Mouse (Mus musculus): ENCODE measurements around the gene Kifc1. TPM values are rescaled to one million over a fixed set of nuclear protein-coding genes. Genes with fewer than 3 reads are reported as not detected.

Gene Kifc1
- total RNA-seq, 2 experiments from 2014 or later: 0.86 to 1.8 TPM

GRCm38 (mm10) chr17:33857816-33858215 lies 32.6 kb downstream of the Kifc1 start:
- no peak for DNase-seq (ENCODE audit: low spot score in 2 of 2)

GRCm38 (mm10) chr17:33851331-33851730 lies 39.1 kb downstream of the Kifc1 start:
- no peak for DNase-seq (ENCODE audit: low spot score in 2 of 2)

GRCm38 (mm10) chr17:33848139-33848538 lies 42.3 kb downstream of the Kifc1 start:
- DNase-seq (ENCODE audit: low spot score in 2 of 2): no peak

- no peak for DNase-seq (ENCODE audit: low spot score in 2 of 2)
These were observed 46.3 kb downstream of the Kifc1 start for GRCm38 (mm10) chr17:33844196-33844595.

- peak; percentile 86 to 90 for DNase-seq (ENCODE audit: low spot score in 2 of 2)
These were observed 47.3 kb downstream of the Kifc1 start, which contains the start of gene Cd320 for GRCm38 (mm10) chr17:33842966-33843795. Gene Cd320, plus strand, starts transcription at chr17:33843091.

- DNase-seq (ENCODE audit: low spot score in 2 of 2): no peak
These were observed 60.9 kb downstream of the Kifc1 start for GRCm38 (mm10) chr17:33829561-33829960.

- DNase-seq (ENCODE audit: low spot score in 2 of 2): peak; percentile 47 to 64
These were observed 61.6 kb downstream of the Kifc1 start for GRCm38 (mm10) chr17:33828892-33829291.

- DNase-seq (ENCODE audit: low spot score in 2 of 2): peak; percentile 64 to 68
These were observed 63.6 kb downstream of the Kifc1 start for GRCm38 (mm10) chr17:33826850-33827249.

Small RNA genes within 50 kb of the gene (microRNA-seq; reads per million reads assigned to microRNA genes)
- gene Gm27740 (ENCODE audit: borderline number of aligned reads in 2 of 2): 0 reads per million in 2 experiments

Other genes starting within 250 kb of the Kifc1 start
- gene Hnrnpm, start 203.8 kb downstream of the Kifc1 start, total RNA-seq (2021): 100 to 1,000 TPM; 169 to 184 TPM
- gene March2, start 172.0 kb downstream of the Kifc1 start, total RNA-seq (2021): 100 to 1,000 TPM; 122 to 124 TPM
- gene Rab11b, start 130.1 kb downstream of the Kifc1 start, total RNA-seq (2021): 100 to 1,000 TPM; 208 to 255 TPM
- 100 to 1,000 TPM in 1 of 2 experiments, 10 to 100 TPM in 1; 47.8 to 111 TPM for gene Angptl4, start 108.8 kb downstream of the Kifc1 start, total RNA-seq (2021)
- 10 to 100 TPM; 66.2 to 93.4 TPM for gene Kank3, start 80.1 kb downstream of the Kifc1 start, total RNA-seq (2021)
- gene Rps28, start 66.1 kb downstream of the Kifc1 start, total RNA-seq (2021): 1,000 to 10,000 TPM; 1,292 to 1,451 TPM
- 100 to 1,000 TPM; 487 to 498 TPM for gene Ndufa7, start 66.1 kb downstream of the Kifc1 start, total RNA-seq (2021)
- 10 to 100 TPM; 24.0 to 39.7 TPM for gene Cd320, start 47.6 kb downstream of the Kifc1 start, total RNA-seq (2021)
- gene Gm7029, start 16.8 kb downstream of the Kifc1 start, total RNA-seq (2021): not detected
- not detected for gene Platr17, start 14.5 kb upstream of the Kifc1 start, total RNA-seq (2021)
- 10 to 100 TPM; 25.5 to 29.7 TPM for gene Daxx, start 18.8 kb upstream of the Kifc1 start, total RNA-seq (2021)
- 100 to 1,000 TPM; 179 to 234 TPM for gene Tapbp, start 25.2 kb upstream of the Kifc1 start, total RNA-seq (2021)
- gene Zbtb22, start 25.2 kb upstream of the Kifc1 start, total RNA-seq (2021): 10 to 100 TPM; 20.3 to 23.3 TPM
- gene Rgl2, start 38.9 kb upstream of the Kifc1 start, total RNA-seq (2021): 10 to 100 TPM; 42.8 to 46.3 TPM
- gene Pfdn6, start 49.7 kb upstream of the Kifc1 start, total RNA-seq (2021): 10 to 100 TPM; 79.6 to 90.7 TPM
- gene Wdr46, start 50.0 kb upstream of the Kifc1 start, total RNA-seq (2021): 10 to 100 TPM; 29.2 to 35.7 TPM
- gene B3galt4, start 60.8 kb upstream of the Kifc1 start, total RNA-seq (2021): 1 to 10 TPM; 3.9 to 5.0 TPM
- 10 to 100 TPM; 51.1 to 53.5 TPM for gene Vps52, start 65.2 kb upstream of the Kifc1 start, total RNA-seq (2021)
- gene Rps18, start 65.3 kb upstream of the Kifc1 start, total RNA-seq (2021): 100 to 1,000 TPM; 672 to 676 TPM
- gene H2-K1, start 109.7 kb upstream of the Kifc1 start, total RNA-seq (2021): 1,000 to 10,000 TPM in 1 of 2 experiments, 100 to 1,000 TPM in 1; 550 to 1,344 TPM
- 10 to 100 TPM; 43.9 to 45.5 TPM for gene Ring1, start 134.0 kb upstream of the Kifc1 start, total RNA-seq (2021)
- 100 to 1,000 TPM; 246 to 274 TPM for gene H2-Ke6, start 137.4 kb upstream of the Kifc1 start, total RNA-seq (2021)
- gene Slc39a7, start 141.0 kb upstream of the Kifc1 start, total RNA-seq (2021): 100 to 1,000 TPM; 131 to 156 TPM
- gene Rxrb, start 141.2 kb upstream of the Kifc1 start, total RNA-seq (2021): 10 to 100 TPM; 55.9 to 58.2 TPM
- 1 to 10 TPM; 1.4 to 1.9 TPM for gene Col11a2, start 148.8 kb upstream of the Kifc1 start, total RNA-seq (2021)
- gene H2-Oa, start 201.7 kb upstream of the Kifc1 start, total RNA-seq (2021): under 1 TPM; 0.36 to 0.54 TPM
- 10 to 100 TPM; 14.7 to 21.0 TPM for gene H2-DMa, start 228.9 kb upstream of the Kifc1 start, total RNA-seq (2021)
- 100 to 1,000 TPM; 199 to 244 TPM for gene Brd2, start 232.0 kb upstream of the Kifc1 start, total RNA-seq (2021)

All from adrenal gland, adult 18-20 months (tissue).